Mouse (Mus musculus) leukemia stem cell, adult 10-12 weeks (primary cell): ENCODE measurements around the gene Ocm. TPM values are rescaled to one million over a fixed set of nuclear protein-coding genes. Genes with fewer than 3 reads are reported as not detected.

Experiments used
- polyA plus RNA-seq: library from polyadenylated mRNA; stranded (reverse); fragments of >175 nt; gene quantifications from 2 replicates; pipeline ENCODE4 v1.2.3, GENCODE M21; 2012; ENCODE audit warnings: low replicate concordance

Ocm gene
- not detected in 2 replicates for polyA plus RNA-seq

DNA sequence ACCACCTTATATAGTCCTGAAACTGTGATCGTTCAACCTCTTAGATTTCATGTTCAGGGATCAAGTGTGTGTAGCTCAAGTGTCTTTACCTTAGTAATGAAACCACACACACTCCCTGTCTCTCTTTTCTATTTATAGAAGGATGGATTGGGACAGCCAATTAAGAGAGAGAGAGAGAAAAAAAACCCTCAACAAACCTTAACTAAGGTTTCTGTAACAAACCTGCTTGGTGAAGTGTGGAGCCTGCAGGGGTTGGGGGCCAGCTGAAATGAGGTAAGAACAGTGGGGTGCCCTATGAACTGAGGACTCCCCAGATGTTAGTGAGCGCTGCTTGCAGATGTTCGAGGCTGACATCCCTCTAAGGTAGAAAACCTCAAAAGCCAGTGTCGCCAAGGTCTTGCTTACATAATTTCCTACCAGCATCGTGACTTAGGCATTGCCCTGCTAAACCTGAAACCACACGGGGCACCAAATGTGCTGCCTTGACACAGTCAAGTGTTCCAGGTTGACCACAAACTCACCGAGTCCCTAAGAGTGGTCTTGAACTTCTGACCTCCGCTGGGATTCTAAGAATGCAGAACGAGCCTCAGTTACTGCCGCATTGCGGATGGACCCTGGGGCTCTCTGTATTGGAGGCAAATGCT, at the start of gene Ocm:
TSS of gene Ocm (minus strand) at position 51 of the 644 bp plus-strand sequence.

DNA sequence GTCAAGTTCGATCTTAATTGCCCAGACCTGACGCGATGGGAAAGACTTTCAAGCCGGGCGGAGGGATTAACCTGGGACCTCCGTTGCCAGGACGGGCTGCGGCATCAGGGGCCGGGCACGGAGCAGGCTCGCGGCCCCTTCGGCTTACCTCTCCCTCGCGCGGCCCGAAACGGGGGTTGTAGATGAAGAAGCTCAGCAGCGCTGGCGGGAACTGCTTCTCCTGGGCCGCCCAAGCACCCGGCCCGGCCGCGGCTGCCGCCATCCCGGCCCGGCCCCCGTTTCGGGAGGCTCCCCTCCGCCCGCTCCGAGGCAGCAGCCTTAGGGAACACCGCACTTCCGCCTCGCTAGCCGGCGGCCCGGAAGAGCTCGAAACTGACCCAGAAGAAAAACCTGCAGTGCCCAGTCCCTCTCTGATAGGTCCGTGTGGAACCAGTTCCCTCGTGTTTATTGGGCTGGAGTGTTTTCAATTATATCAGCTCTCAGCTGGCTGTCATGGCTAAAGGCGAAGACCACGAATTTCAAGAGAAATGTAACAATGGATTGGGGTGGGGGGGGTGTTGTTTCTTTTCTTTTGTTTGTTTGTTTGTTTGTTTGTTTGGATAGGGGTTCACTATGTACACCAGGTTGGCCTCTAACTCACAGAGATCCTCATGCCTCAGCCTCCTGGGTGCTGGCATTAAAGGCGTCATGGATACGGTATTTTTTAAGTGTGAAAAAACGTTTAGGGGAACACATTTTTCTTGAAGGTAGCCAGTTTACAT, 11.7 kb downstream of the Ocm start, which contains the start of gene Ccz1:
TSS of gene Ccz1 (minus strand) at position 327 of the 761 bp plus-strand sequence.

Other genes starting within 250 kb of the Ocm start
- 31.7 and 35.8 TPM in 2 replicates for gene Eif2ak1, start 208.9 kb downstream of the Ocm start, polyA plus RNA-seq
- 0.27 TPM in 1 of 2 replicates, not detected in the other for gene Ankrd61, start 129.0 kb downstream of the Ocm start, polyA plus RNA-seq
- 20.7 and 73.7 TPM in 2 replicates for gene Aimp2, start 116.8 kb downstream of the Ocm start, polyA plus RNA-seq
- 0.57 and 1.4 TPM in 2 replicates for gene Pms2, start 116.7 kb downstream of the Ocm start, polyA plus RNA-seq
- not detected in 2 replicates for gene Gm42421, start 98.5 kb downstream of the Ocm start, polyA plus RNA-seq
- not detected in 2 replicates for gene Rsph10b, start 93.6 kb downstream of the Ocm start, polyA plus RNA-seq
- gene Ccz1, start 11.8 kb downstream of the Ocm start, polyA plus RNA-seq = 78.6 and 79.1 TPM in 2 replicates
- 11.0 and 19.8 TPM in 2 replicates for gene Lmtk2, start 73.8 kb upstream of the Ocm start, polyA plus RNA-seq
- gene Bhlha15, start 163.6 kb upstream of the Ocm start, polyA plus RNA-seq = 2.5 and 3.1 TPM in 2 replicates
- 7.9 and 11.8 TPM in 2 replicates for gene Tecpr1, start 196.9 kb upstream of the Ocm start, polyA plus RNA-seq
- gene Bri3, start 217.8 kb upstream of the Ocm start, polyA plus RNA-seq = 30.4 and 133 TPM in 2 replicates